Mouse (Mus musculus) CD4-positive, CD25-positive, alpha-beta regulatory T cell, adult 2 months (primary cell): ENCODE data around the gene Dhrs13.
"Not testable (repeated sequence)": the region's sequence is repeated elsewhere in the genome, so short reads cannot be mapped to it uniquely, and the experiment has no call there.

ENCODE experiments used
- DNase-seq: peaks from one replicate; pipeline ENCODE4 v3.0.0-alpha.2; 2012; ENCODE audit warnings: low read depth, low spot score

Dhrs13 gene

DNA sequence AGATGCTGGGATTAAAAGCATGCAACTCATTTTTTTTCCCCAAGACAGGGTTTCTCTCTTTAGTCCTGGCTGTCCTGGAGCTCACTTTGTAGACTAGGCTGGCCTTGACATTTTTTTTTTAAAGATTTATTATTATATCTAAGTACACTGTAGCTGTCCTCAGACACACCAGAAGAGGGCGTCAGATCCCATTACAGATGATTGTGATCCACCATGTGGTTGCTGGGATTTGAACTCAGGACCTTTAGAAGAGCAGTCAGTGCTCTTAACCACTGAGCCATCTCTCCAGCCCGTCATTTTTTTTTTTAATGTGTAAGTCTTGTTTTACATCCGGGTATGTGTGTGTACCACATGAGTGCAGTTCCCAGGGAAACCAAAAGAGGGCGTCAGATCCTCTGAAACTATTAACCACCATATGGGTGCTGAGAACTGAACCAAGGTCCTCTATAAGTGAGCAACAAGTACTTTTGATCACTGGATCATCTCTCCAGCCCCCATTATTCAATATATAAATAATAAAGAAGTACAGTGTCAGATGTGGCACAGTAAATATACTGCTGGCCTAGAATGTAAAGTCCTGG, 10.3 kb downstream of the Dhrs13 start:
- DNase-seq = not testable (repeated sequence)

DNA sequence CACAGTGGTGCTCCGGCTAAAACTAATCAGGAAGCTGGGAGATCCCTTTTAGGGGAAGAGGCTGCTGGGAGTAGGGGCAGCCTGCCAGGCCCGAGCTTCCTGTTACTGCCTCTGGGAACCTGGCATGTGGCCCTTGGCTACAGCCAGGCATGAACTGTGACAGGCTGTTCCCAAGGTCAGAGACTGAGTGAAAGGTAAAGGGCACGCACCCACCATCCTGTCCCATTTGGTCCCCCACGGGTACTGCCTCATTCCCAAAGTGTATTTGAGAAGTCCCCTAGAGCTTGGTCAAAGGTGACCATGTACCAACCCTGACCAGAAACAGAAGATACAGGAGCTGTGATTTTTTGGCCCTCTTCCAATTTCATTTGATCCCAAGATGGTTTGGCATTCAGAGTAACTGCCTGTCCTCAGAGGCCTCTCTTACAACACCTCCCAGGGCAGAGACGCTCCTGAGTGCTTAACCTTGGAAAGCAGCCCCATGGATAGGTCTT, 12.7 kb downstream of the Dhrs13 start:
- no peak for DNase-seq

DNA sequence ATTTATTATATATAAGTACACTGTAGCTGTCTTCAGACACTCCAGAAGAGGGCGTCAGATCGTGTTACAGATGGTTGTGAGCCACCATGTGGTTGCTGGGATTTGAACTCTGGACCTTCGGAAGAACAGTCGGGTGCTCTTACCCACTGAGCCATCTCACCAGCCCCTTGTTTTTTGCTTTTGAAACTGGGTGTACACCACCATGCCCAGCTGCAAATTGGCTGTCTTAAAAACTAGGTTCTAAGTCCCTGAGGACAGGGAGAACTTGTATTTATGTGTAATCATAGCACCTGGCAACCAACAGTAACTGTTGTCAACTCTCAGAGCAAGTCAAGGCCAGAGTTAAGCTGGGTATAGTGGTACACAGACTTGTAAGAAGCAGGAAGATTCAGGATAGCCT, 16.6 kb downstream of the Dhrs13 start:
- not testable (repeated sequence) for DNase-seq

DNA sequence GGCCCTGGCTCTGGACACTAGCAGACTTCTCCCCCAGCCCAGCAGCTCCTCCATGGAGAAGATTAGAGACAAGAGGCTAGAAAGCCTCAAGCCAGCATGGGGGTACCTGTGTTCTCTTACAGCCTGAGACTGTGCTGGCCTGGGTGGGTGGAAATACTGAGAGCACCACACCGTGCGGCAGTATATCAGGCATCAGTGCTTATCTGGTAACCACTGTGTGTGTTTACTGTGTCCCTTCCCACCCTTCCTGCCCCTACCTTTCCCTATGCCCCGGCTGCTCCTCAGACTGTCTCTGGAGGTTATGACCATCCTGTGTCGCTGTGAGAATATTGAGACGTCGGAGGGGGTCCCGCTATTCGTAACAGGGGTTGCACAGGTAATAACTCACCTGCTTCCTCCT, 21.0 kb downstream of the Dhrs13 start:
- DNase-seq = no peak

DNA sequence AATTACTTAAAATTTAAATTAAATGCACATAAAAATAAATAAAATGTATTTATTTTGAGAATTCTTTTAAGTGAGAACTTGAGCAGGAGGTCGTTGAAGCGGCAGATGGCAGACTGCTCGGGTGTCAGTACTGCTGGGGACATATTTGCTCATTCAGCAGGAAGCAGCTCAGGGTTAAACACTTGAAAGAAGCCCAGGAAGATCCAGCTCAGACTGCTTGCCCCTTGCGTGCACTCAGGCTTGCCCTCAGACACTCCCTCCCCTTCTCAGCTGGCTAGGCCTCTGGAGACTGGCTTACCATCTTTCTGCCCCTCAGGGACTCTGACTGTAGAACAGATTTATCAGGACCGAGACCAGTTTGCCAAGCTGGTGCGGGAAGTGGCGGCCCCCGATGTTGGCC, 24.9 kb downstream of the Dhrs13 start:
- no peak for DNase-seq

DNA sequence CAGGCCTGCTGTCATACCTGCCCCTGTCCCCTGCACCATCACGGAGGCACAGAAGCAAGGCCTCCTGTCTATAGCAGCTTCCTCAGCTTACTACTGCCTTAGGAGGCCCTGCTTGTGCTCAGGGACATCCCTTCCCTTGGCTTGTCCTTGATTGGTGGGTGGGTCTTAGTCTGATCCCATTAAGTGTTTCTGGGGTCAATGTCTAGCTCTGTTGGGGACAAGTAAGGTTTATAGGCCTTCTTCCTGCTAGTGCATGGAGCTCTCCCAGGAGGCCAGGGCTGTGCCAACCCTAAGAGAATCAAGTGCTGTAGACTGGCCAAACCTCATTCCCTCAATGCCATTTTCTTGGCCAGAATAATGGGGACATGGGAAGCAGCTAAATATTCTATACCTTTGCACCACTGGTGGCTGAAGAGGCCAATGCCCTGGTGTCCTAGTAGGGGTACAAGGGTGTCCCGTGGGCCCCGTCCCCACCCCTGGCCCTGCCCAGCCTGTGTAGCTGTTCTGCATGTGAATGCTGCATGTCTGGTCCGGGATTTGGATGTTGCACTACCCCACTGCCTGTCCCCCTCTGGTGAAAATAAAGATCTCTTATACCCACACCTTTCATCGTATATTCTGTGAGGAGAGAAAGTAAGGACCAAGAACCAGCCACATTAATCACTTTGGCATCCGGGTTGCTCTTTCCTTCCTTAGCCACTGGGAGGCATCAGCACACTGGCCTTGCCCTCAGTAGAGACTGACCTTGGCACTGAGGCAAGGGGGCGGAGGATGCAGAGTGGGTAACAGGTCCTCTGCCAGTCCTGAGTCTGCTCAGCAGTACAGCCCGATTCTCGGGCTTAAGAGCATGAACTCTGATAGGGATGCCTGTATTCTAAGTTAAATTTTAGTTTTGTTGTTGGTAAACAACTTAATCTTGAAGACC, 28.0 kb downstream of the Dhrs13 start:
- DNase-seq = peak; percentile 65

DNA sequence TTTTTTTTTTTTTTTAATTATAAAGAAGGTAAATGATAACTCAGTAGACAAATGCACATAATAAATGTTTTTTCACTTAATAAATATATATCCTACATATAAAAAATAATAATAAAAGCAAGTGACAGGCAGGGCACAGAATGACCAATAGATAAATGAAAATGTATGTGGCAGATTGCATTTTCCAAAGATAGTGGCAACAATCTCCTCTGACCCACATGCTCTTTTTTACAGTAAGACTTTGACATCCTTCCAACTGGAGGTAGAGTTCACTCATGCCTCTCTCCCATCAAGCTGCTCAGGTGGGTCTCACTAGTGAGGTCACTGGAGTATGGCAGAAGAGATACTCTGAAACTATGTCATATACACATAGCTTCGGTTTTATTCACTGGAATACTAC, 30.5 kb downstream of the Dhrs13 start:
- no peak for DNase-seq

DNA sequence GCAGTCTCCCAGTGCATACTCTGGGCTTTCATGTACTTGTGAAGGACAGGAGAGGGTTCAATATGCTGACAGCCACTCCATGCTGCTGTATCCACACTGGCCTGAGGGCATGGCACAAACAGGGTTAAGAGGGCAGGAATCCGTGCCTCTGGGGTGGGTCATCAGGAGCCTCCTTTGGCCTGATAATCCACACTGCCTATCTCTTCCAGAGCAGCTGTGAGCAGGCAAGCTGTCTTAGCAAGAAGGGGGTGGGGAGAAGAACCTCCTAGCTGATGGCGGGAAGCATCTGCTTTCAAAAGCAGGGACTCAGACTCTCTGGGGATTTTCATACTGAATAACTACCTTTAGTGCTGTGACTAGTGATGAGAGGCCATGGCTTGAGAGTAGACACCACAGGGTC, 33.8 kb downstream of the Dhrs13 start:
- no peak for DNase-seq

DNA sequence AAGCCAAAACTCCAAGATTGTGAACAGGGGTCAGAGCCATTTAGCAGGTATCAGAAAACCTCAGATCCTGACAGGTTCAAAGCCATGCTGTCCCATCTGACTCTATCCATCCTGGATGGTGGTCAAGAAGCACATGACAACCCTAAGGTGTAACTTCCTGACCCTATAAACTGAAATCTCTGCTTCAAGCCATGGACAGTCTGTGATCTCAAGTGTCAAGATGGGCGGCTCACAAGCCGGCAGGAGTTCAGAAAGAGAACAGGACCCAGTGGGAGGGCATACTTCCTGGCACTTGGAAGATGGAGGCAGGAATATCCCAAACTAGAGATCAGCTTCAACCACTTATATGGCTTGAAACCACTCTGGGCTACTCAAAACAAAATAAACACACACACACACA, 34.6 kb downstream of the Dhrs13 start:
- no peak for DNase-seq

DNA sequence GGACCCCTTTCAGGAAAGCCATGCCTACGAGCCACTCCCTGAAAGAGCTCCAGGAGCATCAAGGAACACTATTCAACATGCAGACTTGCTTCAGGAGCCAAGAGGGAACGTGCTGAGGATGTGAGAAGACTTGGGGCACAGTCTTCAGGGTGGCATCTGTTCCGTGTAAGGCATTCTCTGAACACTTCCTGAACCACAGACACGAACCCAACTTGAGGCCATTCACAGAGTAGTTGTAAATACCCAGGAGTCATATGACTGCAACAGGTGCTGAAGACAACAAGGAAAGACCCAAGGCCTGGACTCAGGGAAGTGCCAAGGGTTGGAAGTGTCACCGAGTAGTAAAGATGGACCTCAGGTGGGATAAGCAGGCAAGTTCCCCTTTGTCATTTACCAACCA, 35.5 kb downstream of the Dhrs13 start:
- no peak for DNase-seq

DNA sequence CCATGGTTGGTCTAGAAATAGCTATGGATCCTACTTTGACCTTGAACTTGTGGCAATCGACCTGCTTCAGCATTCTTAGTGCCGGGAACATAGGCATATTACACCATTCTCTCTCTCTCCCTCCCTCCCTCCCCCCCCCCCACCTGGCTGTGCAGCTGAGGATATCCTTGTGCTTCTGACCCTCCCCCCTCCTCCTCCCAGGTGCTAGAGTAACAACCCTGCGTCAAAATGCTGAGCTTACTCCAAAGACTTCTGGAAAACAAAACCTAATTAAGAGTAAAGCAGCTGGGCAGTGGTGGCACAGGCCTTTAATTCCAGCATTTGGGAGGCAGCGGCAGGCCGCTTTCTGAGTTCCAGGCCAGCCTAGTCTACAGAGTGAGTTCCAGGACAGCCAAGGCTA, 37.0 kb downstream of the Dhrs13 start:
- no peak for DNase-seq

DNA sequence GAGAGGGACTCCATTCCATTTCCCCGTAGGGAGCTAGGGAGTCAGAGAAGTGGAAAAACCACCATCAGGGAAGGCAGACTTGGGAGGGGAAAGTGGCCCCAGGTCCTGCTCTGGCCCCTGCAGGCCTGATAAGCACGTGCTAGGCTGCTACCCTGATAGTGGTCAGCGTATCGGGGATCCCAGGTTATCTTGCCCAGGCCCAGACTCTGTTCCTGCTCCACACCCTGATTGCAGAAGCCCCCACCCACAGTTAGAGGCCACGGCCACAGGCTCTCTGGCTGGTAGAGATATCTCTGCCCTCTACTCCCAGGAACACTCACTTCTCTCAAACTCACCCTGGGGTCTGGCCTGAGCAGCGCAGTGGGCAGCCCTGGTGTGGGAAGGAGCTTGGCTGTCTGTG, 37.6 kb downstream of the Dhrs13 start:
- no peak for DNase-seq

DNA sequence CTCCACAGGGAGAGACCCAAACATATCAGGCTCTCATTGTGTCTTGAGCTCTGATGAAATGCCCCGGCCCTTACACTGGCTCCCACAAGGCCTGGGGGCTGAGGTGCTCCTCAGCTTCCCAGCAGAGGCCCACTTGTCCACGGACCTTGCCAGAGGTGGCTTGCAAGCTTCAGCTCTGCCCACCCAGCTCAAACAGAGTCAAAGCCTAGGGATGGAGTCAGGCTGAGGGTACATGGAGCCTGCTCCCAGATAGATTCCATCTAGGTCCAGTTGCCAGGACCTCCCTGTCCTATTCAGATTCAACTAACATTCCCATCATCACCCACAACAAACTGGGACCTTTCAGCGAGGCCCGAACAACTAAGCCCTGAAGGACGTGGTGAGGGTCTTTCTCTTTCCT, 39.9 kb downstream of the Dhrs13 start:
- DNase-seq = no peak

DNA sequence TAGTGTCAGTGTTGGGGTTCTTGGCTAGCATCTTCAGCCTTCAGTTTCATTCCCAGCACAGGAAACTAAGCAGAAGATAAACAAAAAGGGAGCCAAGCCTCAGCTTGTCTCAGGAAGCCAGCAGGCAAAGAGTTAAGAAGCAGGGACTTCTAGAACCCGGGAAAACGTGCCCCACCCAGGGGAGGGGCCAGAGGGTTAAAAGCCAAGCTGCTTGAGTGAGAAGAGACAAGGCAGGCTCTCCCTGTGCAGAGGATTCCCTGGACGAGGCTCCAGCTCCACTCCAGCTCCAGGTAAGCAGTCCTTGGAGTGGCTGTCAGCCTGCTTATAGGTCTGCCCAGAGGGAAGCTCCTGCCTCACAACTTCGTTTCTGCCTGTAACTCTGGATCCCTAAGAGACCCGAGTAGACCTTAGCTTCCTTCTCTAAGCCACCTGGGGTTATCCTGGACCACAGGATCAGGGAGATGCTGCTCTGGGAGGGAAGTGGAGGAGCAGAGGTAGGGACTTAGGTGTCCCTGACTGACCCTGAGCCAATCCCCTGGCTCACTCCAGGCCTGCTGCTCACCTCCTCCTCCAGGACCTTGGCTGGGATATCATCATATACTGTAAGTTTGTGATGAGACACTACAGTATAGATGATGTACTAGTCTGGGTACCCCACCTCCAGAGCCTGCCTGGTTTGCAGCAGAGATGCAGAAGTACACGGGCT, 40.5 kb downstream of the Dhrs13 start:
- no peak for DNase-seq

DNA sequence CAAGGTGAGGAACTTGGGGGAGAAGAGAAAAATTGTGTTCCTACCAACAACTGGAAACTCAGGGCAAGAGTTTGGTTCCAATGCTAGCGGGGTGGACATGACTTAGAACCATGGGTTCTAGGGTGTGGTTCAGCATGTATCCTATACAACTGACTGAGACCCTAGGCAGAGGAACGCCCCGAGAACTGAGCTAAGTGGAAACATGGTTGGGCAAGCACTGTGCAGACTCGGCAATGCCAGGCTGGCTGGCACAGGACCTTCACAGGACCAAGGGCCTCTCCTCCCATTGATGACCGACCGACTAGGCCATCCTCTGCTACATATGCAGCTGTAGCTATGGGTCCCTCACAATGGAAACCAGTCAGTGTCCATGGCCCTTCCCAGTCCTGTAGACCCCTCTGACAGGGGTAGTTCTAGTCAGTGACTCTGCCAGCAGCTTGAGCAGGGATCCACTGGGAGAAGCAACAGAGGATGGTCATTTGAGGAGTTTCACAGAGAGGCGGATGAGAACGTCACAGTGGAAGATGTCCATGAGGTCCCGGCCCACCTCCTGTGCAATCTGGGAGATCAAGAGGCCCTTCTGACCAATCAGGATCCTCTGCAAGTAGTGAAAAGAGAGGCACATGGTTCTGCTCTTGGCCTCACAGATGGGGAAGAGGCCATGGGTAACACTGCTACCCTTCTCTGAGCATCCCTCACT, 41.6 kb downstream of the Dhrs13 start:
- no peak for DNase-seq

DNA sequence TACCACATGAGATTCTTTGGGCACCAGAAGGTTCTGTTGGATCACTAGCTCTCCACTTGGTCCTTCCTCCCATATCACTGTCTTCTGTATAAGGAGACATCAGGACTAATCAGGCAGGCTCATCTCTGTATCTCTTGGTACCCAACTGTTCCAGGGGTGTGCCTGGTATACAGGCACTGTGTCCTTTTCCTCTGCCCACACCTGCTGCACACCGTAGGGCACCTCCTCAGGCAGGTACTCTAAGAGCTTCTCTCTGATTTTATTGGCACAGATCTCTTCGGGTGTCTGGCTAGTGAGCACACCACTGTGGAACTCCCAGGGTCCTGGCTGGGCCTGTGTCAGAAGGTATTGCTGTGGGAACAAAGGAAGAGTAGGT, 42.2 kb downstream of the Dhrs13 start:
- DNase-seq = no peak

DNA sequence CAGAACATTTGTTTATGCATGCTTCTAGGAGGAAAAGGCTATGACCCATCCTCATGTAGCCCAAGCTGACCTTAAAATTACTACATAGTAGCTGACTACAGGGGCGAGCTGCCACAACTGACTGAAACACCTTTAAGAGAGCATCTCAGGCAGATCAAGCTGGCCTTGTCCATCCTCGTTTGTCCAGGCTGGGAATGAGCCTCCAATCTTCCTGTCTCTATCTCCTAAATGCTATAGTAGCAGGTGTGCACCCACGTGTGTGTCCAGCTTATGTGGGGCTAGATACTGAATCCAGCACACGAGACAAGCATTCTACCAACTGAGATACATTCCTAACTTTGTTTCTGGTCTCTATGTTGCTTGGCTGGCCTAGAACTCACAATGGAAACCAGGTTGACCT, 42.6 kb downstream of the Dhrs13 start:
- no peak for DNase-seq

DNA sequence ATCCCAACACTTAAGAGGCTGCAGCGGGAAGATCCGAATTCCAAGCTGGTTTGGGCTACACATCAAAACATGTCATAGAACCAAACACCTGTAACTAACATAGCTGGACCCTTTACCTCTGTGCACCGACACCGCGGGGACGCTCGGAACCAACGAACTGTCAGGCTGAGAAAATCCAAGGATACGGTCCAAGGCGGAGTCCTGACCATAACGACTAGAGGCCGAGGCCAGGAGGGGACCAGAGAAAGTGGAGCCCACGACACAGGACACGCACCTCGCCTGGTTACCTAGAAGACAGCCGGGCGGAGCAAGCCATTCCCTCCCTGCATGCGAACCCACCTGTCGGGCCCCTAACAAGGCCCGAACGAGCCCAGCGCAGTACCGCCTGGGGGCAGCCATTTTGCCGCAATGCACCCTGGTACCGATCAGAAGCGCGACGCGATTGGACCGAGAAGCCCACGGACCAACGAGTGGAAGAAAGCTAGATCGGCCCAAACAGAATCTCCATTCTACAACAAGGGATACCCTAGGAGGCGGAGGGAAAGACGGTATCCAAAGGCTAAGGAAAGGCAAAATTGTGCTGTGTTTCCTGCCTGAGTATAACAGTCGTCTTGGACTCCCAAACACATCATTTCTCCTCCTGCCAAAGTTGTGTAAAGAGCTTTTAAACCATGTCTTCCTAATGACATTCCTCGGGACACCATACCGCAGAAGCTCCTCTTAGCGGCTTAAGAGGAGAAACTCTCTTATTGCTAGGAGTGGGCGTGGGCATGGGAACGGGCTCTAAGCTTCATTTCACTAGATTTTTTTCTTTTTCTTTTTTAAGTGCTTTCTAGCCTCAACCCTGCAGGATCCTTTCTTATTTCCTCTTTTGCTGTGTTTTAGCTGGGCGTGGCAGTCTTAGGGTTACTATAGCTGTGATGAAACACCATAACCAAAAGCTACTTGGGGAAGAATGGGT, 48.2 kb downstream of the Dhrs13 start, which contains the start of gene Eral1:
TSS of gene Eral1 (minus strand) at position 423 of the 961 bp plus-strand sequence.
- peak; percentile 88 for DNase-seq

DNA sequence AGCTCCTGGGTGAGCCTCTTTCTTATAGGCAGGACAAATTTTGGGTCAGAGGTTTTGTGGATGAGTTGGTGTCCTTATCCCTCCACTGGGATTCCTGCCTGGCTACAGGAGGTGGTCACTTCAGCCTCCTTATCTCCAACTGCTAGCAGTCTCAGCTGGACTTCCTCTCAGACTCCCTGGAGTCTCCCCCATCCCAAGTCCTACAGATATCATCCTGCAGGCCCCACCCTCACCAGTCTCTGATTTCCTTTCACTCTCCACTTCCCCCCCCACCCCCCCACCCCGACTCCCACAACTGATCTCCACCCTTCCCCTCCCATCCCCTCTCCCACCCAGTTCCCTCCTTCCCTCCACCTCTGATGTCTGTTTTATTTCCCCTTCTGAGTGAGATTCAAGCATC, 51.5 kb downstream of the Dhrs13 start:
- DNase-seq = no peak

DNA sequence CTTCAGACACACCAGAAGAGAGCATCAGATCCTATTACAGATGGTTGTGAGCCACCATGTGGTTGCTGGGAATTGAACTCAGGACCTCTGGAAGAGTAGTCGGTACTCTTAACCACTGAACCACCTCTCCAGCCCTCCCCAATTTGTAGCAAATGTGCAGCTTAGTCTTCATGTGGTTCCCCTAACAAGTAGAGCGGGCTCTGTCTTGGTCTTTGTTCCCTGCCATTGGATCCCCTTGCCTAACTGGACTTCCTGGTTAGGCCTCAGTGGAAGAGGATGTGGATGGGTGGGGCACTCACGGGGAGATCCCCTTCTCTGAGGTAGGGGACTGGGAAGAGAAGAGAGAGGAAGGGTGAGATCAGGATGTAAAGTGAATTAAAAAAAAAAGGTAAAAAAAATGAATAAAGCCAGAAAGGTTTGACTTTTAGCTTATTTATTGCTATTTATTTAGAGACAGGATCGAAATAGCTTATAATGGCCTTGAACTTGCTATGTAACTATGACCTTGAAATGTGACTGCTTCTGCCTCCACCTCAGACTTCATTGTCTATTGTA, 54.9 kb downstream of the Dhrs13 start:
- no peak for DNase-seq
